Mouse (Mus musculus) midbrain, postnatal 0 days (tissue): ENCODE measurements at regions not wholly inside any gene's neighbourhood (a gene's known extent, or its start where the extent isn't known, plus 50 kb on each side); places are given as distances from the start of the nearest gene placed in this dataset.

Source experiments
- ATAC-seq: fragments of 200-750 bp; cut with Nextera tagmentation; 2 replicates; pipeline ENCODE4 v1.8.0; 2017; ENCODE audit warnings: moderate number of reproducible peaks, mild to moderate bottlenecking, moderate TSS enrichment, moderate library complexity; ENCODE audit not compliant: low FRiP score
- DNase-seq: peaks from one replicate; pipeline ENCODE4 v3.0.0-alpha.2; 2015; ENCODE audit warnings: low spot score
- H3K27ac ChIP-seq: fragments of 300-500 bp; sonication (generic); 2 replicates; pipeline ENCODE4 v1.5.1; 2014; ENCODE audit warnings: low read depth, mild to moderate bottlenecking, low read length, mixed read lengths
- H3K27me3 ChIP-seq: fragments of 300-500 bp; sonication (generic); 2 replicates; pipeline ENCODE4 v1.6.1; 2014; ENCODE audit warnings: low read length, control low read depth, mixed read lengths; ENCODE audit not compliant: insufficient read depth
- H3K36me3 ChIP-seq: fragments of 300-500 bp; sonication (generic); 2 replicates; pipeline ENCODE4 v1.6.1; 2014; ENCODE audit warnings: low read length, control low read depth, mixed read lengths; ENCODE audit not compliant: insufficient read depth
- H3K4me1 ChIP-seq: fragments of 300-500 bp; sonication (generic); 2 replicates; pipeline ENCODE4 v1.6.1; 2014; ENCODE audit warnings: mild to moderate bottlenecking, control low read depth, antibody characterized with exemption, low read length, mixed read lengths; ENCODE audit not compliant: insufficient read depth
- H3K4me2 ChIP-seq: fragments of 300-500 bp; sonication (generic); 2 replicates; pipeline ENCODE4 v1.6.1; 2014; ENCODE audit warnings: low read depth, mild to moderate bottlenecking, low read length, mixed read lengths; ENCODE audit not compliant: poor library complexity, severe bottlenecking
- H3K4me3 ChIP-seq: fragments of 300-500 bp; sonication (generic); 2 replicates; pipeline ENCODE4 v1.5.1; 2014; ENCODE audit warnings: low read depth, mild to moderate bottlenecking, low read length, moderate library complexity
- H3K9ac ChIP-seq: fragments of 300-500 bp; sonication (generic); replicated peaks from 2 replicates; pipeline ENCODE4 v1.6.1; 2014; ENCODE audit warnings: mild to moderate bottlenecking, low read length, moderate library complexity, mixed read lengths; ENCODE audit not compliant: poor library complexity, severe bottlenecking
- H3K9me3 ChIP-seq: fragments of 300-500 bp; sonication (generic); 2 replicates; pipeline ENCODE4 v1.6.1; 2016; ENCODE audit warnings: low read length, control low read depth
- CTCF ChIP-seq: IDR thresholded peaks from 2 replicates; pipeline ENCODE4 v1.5.1; 2016; ENCODE audit warnings: antibody characterized with exemption, mild to moderate bottlenecking
- WGBS: fragments of 180-500 bp; shearing (Covaris S2); extraction: QIAGEN DNeasy Blood & Tissue Kit; methylation state at CpG from one replicate; pipeline ENCODE4 v1.1.7; 2014; 5-methylcytosine and 5-hydroxymethylcytosine counted together

DNA sequence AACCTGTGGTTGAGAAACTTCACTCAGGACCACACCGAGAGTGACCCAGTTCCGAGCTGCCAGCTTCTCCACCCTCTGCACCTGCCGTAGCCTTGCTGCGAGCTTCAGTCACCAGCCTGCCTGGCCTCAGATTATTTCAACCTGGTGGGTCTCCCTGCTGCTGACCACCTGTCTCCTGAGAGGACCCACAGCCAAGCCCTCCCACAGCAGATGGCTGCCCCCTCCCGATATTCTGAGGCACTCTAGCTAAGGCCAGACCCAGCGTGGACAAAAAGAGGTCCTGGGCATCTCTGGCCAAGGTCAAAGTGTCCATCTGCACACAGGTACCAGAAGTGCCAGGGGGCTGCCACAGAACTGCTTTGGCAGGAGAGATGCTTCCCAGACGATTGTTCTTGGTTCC is 162.7 kb upstream of the Ctbp2 start:
- no peaks in the 10 kb centered on the region for H3K27me3 ChIP-seq
- ATAC-seq = no peak
- H3K36me3 ChIP-seq = no peaks in the 10 kb centered on the region
- no peak overlapping the region for H3K9ac ChIP-seq
- H3K9me3 ChIP-seq = no peaks in the 10 kb centered on the region
- H3K27ac ChIP-seq = no peak overlapping the region
- H3K4me2 ChIP-seq = no peak overlapping the region
- TF ChIP-seq CTCF = no peak
- H3K4me1 ChIP-seq = no peaks in the 10 kb centered on the region
- no peak for DNase-seq
- WGBS = 90% methylated on average over 7 of the region's 7 CpGs
- H3K4me3 ChIP-seq = no peak overlapping the region

DNA sequence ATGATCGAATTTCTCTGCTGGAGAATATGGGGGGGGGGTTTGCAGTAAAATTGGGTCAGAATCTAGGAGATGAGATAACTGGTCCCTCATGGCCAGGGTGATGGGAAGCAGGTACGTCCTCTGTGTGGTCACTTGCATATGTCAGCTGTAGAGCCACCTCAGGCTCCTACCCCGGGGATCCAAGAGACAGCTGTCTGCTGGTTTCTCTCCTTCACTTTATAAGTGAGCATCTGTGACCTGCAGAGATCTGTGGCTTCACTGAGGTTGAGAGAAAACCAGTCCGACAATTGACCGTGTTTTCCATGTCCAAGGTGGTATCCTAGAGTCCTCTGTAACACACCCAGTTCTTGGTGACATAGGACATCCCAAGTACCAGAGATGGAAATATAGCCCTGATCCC is 162.1 kb upstream of the Ctbp2 start:
- ATAC-seq (no peak), DNase-seq (no peak)
- no peak for TF ChIP-seq CTCF
- Histone ChIP-seq H3K4me2 (no peak overlapping the region), H3K4me3 (no peak overlapping the region), H3K4me1 (no peaks in the 10 kb centered on the region), H3K9me3 (no peaks in the 10 kb centered on the region), H3K27ac (no peak overlapping the region), H3K36me3 (no peaks in the 10 kb centered on the region), H3K27me3 (no peaks in the 10 kb centered on the region), H3K9ac (no peak overlapping the region)
- 88% methylated on average over 5 of the region's 5 CpGs for WGBS

GRCm38 (mm10) chr7:133262161-133262560 is 138.0 kb upstream of the Ctbp2 start:
- no peak for TF ChIP-seq CTCF
- H3K9me3 ChIP-seq = no peaks in the 10 kb centered on the region
- H3K4me2 ChIP-seq = no peak overlapping the region
- no peak overlapping the region for H3K27ac ChIP-seq
- WGBS = 78% methylated on average over 5 of the region's 5 CpGs
- no peak overlapping the region for H3K4me3 ChIP-seq
- H3K9ac ChIP-seq = no peak overlapping the region
- H3K36me3 ChIP-seq = no peaks in the 10 kb centered on the region
- DNase-seq (peak; percentile 47), ATAC-seq (no peak)
- no peaks in the 10 kb centered on the region for H3K4me1 ChIP-seq
- no peaks in the 10 kb centered on the region for H3K27me3 ChIP-seq

DNA sequence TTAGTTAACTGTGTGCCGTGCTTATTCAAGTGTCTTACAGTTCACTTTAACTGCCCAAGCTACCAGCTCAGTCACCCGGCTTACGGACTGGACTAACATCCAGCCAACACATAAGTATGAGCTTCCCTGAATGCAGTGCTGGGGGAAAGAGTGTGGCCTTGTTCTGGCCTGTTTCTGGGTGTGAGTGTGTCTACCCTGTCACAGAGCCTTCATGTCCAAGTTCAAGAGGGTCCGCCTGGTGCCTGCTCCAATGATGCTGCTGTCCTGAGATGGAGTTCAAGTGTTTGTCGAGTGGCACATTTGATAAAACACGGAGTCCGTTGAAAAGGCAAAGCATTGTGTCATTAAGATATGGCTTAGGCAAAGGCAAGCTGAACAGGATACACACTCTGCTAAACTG is 135.0 kb upstream of the Ctbp2 start:
- Histone ChIP-seq H3K9ac (no peak overlapping the region), H3K36me3 (no peaks in the 10 kb centered on the region), H3K4me3 (no peak overlapping the region), H3K4me2 (no peak overlapping the region), H3K27ac (no peak overlapping the region), H3K9me3 (no peaks in the 10 kb centered on the region), H3K4me1 (no peaks in the 10 kb centered on the region), H3K27me3 (no peaks in the 10 kb centered on the region)
- no peak for TF ChIP-seq CTCF
- no peak for ATAC-seq
- 90% methylated on average over 7 of the region's 7 CpGs for WGBS
- no peak for DNase-seq

- peak; percentile 42 for DNase-seq
- H3K27me3 ChIP-seq = no peaks in the 10 kb centered on the region
- ATAC-seq = no peak
- no peaks in the 10 kb centered on the region for H3K36me3 ChIP-seq
- WGBS = 38% methylated on average over 5 of the region's 5 CpGs
- H3K9ac ChIP-seq = no peak overlapping the region
- no peak for TF ChIP-seq CTCF
- no peak overlapping the region for H3K4me3 ChIP-seq
- no peaks in the 10 kb centered on the region for H3K9me3 ChIP-seq
- no peak overlapping the region for H3K4me2 ChIP-seq
- no peaks in the 10 kb centered on the region for H3K4me1 ChIP-seq
- no peak overlapping the region for H3K27ac ChIP-seq
Measured at GRCm38 (mm10) chr7:133256831-133257230, 132.7 kb upstream of the Ctbp2 start.

DNA sequence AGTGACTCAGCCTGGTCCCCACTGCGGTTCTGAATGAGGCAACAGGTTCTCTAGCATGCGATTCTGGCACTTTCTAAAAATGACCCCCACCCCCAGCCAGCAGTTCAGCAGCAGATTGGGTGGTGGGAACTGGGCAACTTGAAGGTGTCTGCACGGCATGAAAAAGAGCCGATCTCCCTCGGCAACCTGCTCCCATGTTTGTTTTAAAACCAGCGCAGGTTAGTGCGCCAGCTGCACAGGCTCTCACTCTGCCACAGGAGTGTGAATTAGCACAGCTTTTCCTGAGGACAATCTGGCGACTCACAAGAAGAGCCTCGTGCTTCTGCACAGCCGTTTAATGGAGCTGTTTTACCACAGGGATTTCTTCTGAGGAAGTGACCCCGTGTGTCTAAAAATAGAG is 120.4 kb upstream of the Ctbp2 start:
- Histone ChIP-seq H3K4me2 (no peak overlapping the region), H3K9ac (no peak overlapping the region), H3K4me1 (no peaks in the 10 kb centered on the region), H3K9me3 (no peaks in the 10 kb centered on the region), H3K36me3 (no peaks in the 10 kb centered on the region), H3K4me3 (no peak overlapping the region), H3K27me3 (no peaks in the 10 kb centered on the region), H3K27ac (no peak overlapping the region)
- 41% methylated on average over 11 of the region's 11 CpGs for WGBS
- no peak for ATAC-seq
- TF ChIP-seq CTCF = no peak
- peak; percentile 64 for DNase-seq

DNA sequence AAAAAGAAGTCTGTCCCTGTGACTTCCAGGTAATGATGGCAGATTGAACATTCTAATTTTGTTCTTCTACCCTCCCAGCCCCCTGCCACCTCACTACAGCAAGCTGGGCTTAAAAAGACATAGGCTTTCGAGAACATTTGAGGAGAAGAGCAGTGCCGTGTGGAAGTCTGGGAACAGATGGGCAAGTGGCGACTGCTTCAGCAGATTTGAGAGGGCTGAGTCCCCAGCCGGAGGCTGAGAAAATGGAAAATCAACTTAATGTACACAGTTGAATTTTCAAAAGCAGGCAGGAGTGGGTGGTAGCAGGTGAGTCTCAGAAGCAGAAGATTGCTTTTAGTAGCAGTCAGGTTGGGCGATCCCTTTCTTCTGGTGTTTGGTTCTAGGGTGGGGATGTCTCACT is 110.2 kb upstream of the Ctbp2 start:
- H3K36me3 ChIP-seq = no peaks in the 10 kb centered on the region
- H3K9me3 ChIP-seq = no peaks in the 10 kb centered on the region
- DNase-seq (no peak), ATAC-seq (no peak)
- no peaks in the 10 kb centered on the region for H3K4me1 ChIP-seq
- H3K9ac ChIP-seq = no peak overlapping the region
- H3K4me3 ChIP-seq = no peak overlapping the region
- no peak overlapping the region for H3K27ac ChIP-seq
- no peak overlapping the region for H3K4me2 ChIP-seq
- WGBS = 85% methylated on average over 5 of the region's 5 CpGs
- no peaks in the 10 kb centered on the region for H3K27me3 ChIP-seq
- TF ChIP-seq CTCF = no peak
